Mouse (Mus musculus): Measurements from ENCODE around the gene N4bp2. TPM values are rescaled to one million over a fixed set of nuclear protein-coding genes. Genes with fewer than 3 reads are reported as not detected.

Gene N4bp2
- polyA plus RNA-seq, 1 experiment from 2014 or later: 25.0 TPM

- Histone ChIP-seq H3K9ac (no peak overlapping the region), H3K36me3 (no peaks in the 10 kb centered on the region), H3K4me3 (replicated peaks) (no peak overlapping the region), H3K9me3 (no peaks in the 10 kb centered on the region), H3K27ac (no peak overlapping the region), H3K4me2 (replicated peaks) (no peak overlapping the region), H3K4me1 (replicated peaks) (no peaks in the 10 kb centered on the region), H3K27me3 (replicated peaks) (no peaks in the 10 kb centered on the region)
- no peak for ATAC-seq
- 80% methylated on average over 12 of the region's 12 CpGs for whole genome bisulfite sequencing
Measured at GRCm38 (mm10) chr5:65860281-65861000, 97.1 kb downstream of the N4bp2 start.

GRCm38 (mm10) chr5:65861154-65861944 lies 98.0 kb downstream of the N4bp2 start, which contains the start of gene Rhoh:
Rhoh (plus strand) TSS chr5:65861213.
- Histone ChIP-seq H3K4me2 (replicated peaks) (no peak within 1 kb of the TSS), H3K36me3 (no peaks in the 10 kb centered on the region), H3K27me3 (replicated peaks) (no peaks in the 10 kb centered on the region), H3K9me3 (no peaks in the 10 kb centered on the region), H3K9ac (no peak within 1 kb of the TSS), H3K4me3 (replicated peaks) (no peak within 1 kb of the TSS), H3K4me1 (replicated peaks) (no peaks in the 10 kb centered on the region), H3K27ac (no peak within 1 kb of the TSS)
- ATAC-seq: no peak
- 84% methylated on average over 10 of the region's 10 CpGs for WGBS

- H3K4me1 ChIP-seq (replicated peaks): no peaks in the 10 kb centered on the region
- no peaks in the 10 kb centered on the region for H3K27me3 ChIP-seq (replicated peaks)
- no peak for ATAC-seq
- H3K9me3 ChIP-seq: no peaks in the 10 kb centered on the region
- no peak overlapping the region for H3K9ac ChIP-seq
- H3K4me3 ChIP-seq (replicated peaks): no peak overlapping the region
- H3K4me2 ChIP-seq (replicated peaks): no peak overlapping the region
- H3K27ac ChIP-seq: no peak overlapping the region
- 90% methylated on average over 7 of the region's 7 CpGs for WGBS
- no peaks in the 10 kb centered on the region for H3K36me3 ChIP-seq
Measured at GRCm38 (mm10) chr5:65862217-65862927, 99.1 kb downstream of the N4bp2 start.

- no peaks in the 10 kb centered on the region for H3K4me1 ChIP-seq (replicated peaks)
- no peaks in the 10 kb centered on the region for H3K36me3 ChIP-seq
- WGBS: 85% methylated on average over 12 of the region's 12 CpGs
- H3K9me3 ChIP-seq: no peaks in the 10 kb centered on the region
- H3K4me3 ChIP-seq (replicated peaks): no peak overlapping the region
- no peak overlapping the region for H3K4me2 ChIP-seq (replicated peaks)
- H3K9ac ChIP-seq: no peak overlapping the region
- H3K27me3 ChIP-seq (replicated peaks): no peaks in the 10 kb centered on the region
- no peak for ATAC-seq
- H3K27ac ChIP-seq: no peak overlapping the region; the same call in 1 of the 2 replicates
Measured at GRCm38 (mm10) chr5:65863349-65863749, 100.0 kb downstream of the N4bp2 start.

GRCm38 (mm10) chr5:65864486-65864885 lies 101.2 kb downstream of the N4bp2 start:
- H3K4me3 ChIP-seq (replicated peaks): no peak overlapping the region

GRCm38 (mm10) chr5:65864946-65865345 lies 101.6 kb downstream of the N4bp2 start:
- Histone ChIP-seq H3K36me3 (no peaks in the 10 kb centered on the region), H3K4me2 (replicated peaks) (no peak overlapping the region), H3K27ac (no peak overlapping the region), H3K4me1 (replicated peaks) (no peaks in the 10 kb centered on the region), H3K9ac (no peak overlapping the region), H3K4me3 (replicated peaks) (no peak overlapping the region), H3K9me3 (no peaks in the 10 kb centered on the region), H3K27me3 (replicated peaks) (no peaks in the 10 kb centered on the region)
- ATAC-seq: no peak
- WGBS: 75% methylated on average over 3 of the region's 3 CpGs

More at GRCm38 (mm10) chr5:65864486-65864885, 101.2 kb downstream of the N4bp2 start:
- H3K9me3 ChIP-seq: no peaks in the 10 kb centered on the region
- H3K27ac ChIP-seq: no peak overlapping the region
- no peak overlapping the region for H3K4me2 ChIP-seq (replicated peaks)
- no peaks in the 10 kb centered on the region for H3K27me3 ChIP-seq (replicated peaks)
- no peak overlapping the region for H3K9ac ChIP-seq
- H3K4me1 ChIP-seq (replicated peaks): no peaks in the 10 kb centered on the region
- H3K36me3 ChIP-seq: no peaks in the 10 kb centered on the region
- ATAC-seq: no peak
- 91% methylated on average over 7 of the region's 7 CpGs for WGBS

- WGBS: 89% methylated on average over 6 of the region's 6 CpGs
Measured at GRCm38 (mm10) chr5:65866591-65866990, 103.3 kb downstream of the N4bp2 start.

GRCm38 (mm10) chr5:65867380-65868116 lies 104.2 kb downstream of the N4bp2 start:
- Histone ChIP-seq H3K4me1 (replicated peaks) (no peaks in the 10 kb centered on the region), H3K9ac (no peak overlapping the region), H3K27me3 (replicated peaks) (no peaks in the 10 kb centered on the region), H3K9me3 (no peaks in the 10 kb centered on the region), H3K36me3 (no peaks in the 10 kb centered on the region), H3K4me2 (replicated peaks) (no peak overlapping the region), H3K27ac (no peak overlapping the region), H3K4me3 (replicated peaks) (no peak overlapping the region)
- 75% methylated on average over 7 of the region's 7 CpGs for WGBS
- no peak for ATAC-seq

More at GRCm38 (mm10) chr5:65866591-65866990, 103.3 kb downstream of the N4bp2 start:
- no peaks in the 10 kb centered on the region for H3K4me1 ChIP-seq (replicated peaks)
- H3K27ac ChIP-seq: no peak overlapping the region
- H3K36me3 ChIP-seq: no peaks in the 10 kb centered on the region
- H3K27me3 ChIP-seq (replicated peaks): no peaks in the 10 kb centered on the region
- H3K4me2 ChIP-seq (replicated peaks): no peak overlapping the region
- ATAC-seq: no peak
- H3K4me3 ChIP-seq (replicated peaks): no peak overlapping the region
- H3K9ac ChIP-seq: no peak overlapping the region
- no peaks in the 10 kb centered on the region for H3K9me3 ChIP-seq

GRCm38 (mm10) chr5:65868419-65868818 lies 105.1 kb downstream of the N4bp2 start:
- Histone ChIP-seq H3K4me1 (replicated peaks) (no peaks in the 10 kb centered on the region), H3K4me2 (replicated peaks) (no peak overlapping the region), H3K27ac (no peak overlapping the region), H3K27me3 (replicated peaks) (no peaks in the 10 kb centered on the region), H3K9ac (no peak overlapping the region), H3K4me3 (replicated peaks) (no peak overlapping the region), H3K9me3 (no peaks in the 10 kb centered on the region), H3K36me3 (no peaks in the 10 kb centered on the region)
- WGBS: 67% methylated on average over 3 of the region's 3 CpGs
- ATAC-seq: no peak

- WGBS: 92% methylated on average over 4 of the region's 4 CpGs
- ATAC-seq: no peak
- H3K4me3 ChIP-seq (replicated peaks): no peak overlapping the region
- H3K27ac ChIP-seq: no peak overlapping the region
- H3K27me3 ChIP-seq (replicated peaks): no peaks in the 10 kb centered on the region
- no peaks in the 10 kb centered on the region for H3K9me3 ChIP-seq
- H3K36me3 ChIP-seq: no peaks in the 10 kb centered on the region
- H3K4me2 ChIP-seq (replicated peaks): no peak overlapping the region
- H3K9ac ChIP-seq: no peak overlapping the region
- no peaks in the 10 kb centered on the region for H3K4me1 ChIP-seq (replicated peaks)
Measured at GRCm38 (mm10) chr5:65869660-65870059, 106.3 kb downstream of the N4bp2 start.

- Histone ChIP-seq H3K4me2 (replicated peaks) (no peak overlapping the region), H3K9me3 (no peaks in the 10 kb centered on the region), H3K4me3 (replicated peaks) (no peak overlapping the region), H3K9ac (no peak overlapping the region), H3K27me3 (replicated peaks) (no peaks in the 10 kb centered on the region), H3K4me1 (replicated peaks) (no peaks in the 10 kb centered on the region), H3K36me3 (no peaks in the 10 kb centered on the region), H3K27ac (no peak overlapping the region)
- ATAC-seq: no peak
- 86% methylated on average over 13 of the region's 13 CpGs for WGBS
Measured at GRCm38 (mm10) chr5:65871276-65871875, 108.1 kb downstream of the N4bp2 start.
